Mouse (Mus musculus): ENCODE measurements around the gene Slc25a12. TPM values are rescaled to one million over a fixed set of nuclear protein-coding genes. Genes with fewer than 3 reads are reported as not detected.

The Slc25a12 gene
- polyA plus RNA-seq, 1 experiment from 2014 or later, result 44.0 TPM

DNA sequence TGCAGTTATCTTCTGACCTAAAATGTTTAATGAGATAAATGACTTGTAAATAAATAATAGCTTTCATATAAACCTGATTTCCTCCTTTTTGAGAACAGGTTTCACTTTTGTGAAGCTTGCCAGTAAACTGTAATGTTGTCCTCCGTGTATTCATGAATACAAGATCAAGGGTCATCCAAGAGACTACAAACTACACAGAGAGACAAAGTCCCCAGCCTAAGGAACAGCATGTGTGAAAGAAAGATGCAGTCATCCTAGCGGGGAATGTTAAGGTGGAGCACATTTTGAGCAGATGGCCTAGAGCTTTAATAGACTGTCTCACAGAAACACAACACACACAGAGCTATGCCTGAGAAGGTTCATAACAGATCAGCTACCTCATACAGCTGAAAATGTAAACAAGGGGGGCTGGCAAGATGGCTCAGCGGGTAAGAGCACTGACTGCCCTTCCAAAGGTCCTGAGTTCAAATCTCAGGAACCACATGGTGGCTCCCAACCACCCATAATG is 65.3 kb downstream of the Slc25a12 start:
- Histone ChIP-seq H3K4me1 (peaks cover 20% of the 10 kb centered on the region), H3K4me2 (replicated peaks) (no peak overlapping the region), H3K9ac (no peak overlapping the region), H3K9me3 (no peaks in the 10 kb centered on the region), H3K27ac (no peak overlapping the region), H3K36me3 (no peaks in the 10 kb centered on the region), H3K4me3 (no peak overlapping the region), H3K27me3 (no peaks in the 10 kb centered on the region)
- WGBS, result 57% methylated on average over 3 of the region's 3 CpGs
- no peak for ATAC-seq (ENCODE audit: insufficient number of reproducible peaks, insufficient read depth, low FRiP score, low TSS enrichment)

DNA sequence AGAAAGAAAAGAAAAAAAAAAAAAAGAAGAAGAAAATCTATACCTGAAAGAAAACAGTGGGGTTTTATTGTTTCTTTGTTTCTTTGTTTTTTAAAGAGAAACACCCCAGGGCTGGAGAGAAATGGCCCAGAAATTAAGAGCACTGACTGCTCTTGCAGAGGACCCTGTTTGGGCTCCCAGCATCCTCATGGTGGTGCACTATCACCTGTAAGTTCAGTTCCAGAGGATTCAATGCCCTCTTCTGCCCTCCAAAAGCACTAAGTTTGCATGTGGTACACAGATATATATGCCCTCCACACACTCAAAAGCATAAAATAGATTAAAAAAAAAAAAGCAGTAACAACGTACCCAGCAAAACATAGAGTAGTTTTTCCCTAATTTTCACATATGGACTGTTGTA is 68.8 kb downstream of the Slc25a12 start:
- 72% methylated on average over 1 of the region's 1 CpGs for WGBS
- H3K4me1 ChIP-seq, result peaks cover 14% of the 10 kb centered on the region
- H3K9ac ChIP-seq, result no peak overlapping the region
- ATAC-seq (ENCODE audit: insufficient number of reproducible peaks, insufficient read depth, low FRiP score, low TSS enrichment), result no peak
- no peaks in the 10 kb centered on the region for H3K27me3 ChIP-seq
- no peak overlapping the region for H3K4me2 ChIP-seq (replicated peaks)
- no peak overlapping the region for H3K4me3 ChIP-seq
- no peaks in the 10 kb centered on the region for H3K36me3 ChIP-seq
- H3K27ac ChIP-seq, result no peak overlapping the region
- H3K9me3 ChIP-seq, result no peaks in the 10 kb centered on the region

DNA sequence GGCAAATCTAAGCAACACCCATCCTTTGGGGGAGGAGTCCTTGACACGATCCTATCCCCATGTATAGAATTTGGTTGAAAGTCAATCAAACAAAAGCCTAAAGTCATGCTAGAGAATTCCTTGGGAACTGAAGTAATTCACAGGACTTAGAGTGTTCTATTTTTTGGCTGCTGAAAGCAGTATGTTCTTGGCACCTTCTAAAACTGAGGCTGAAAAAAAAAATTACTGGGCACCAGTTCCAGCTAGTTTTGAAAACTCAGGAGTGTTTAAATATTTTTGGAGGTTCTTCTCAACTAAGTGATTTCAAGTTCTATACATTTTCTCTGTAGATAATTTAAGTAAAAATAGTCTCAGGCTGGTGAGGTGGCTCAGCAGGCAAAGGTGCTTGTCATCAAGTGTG is 70.0 kb downstream of the Slc25a12 start:
- Histone ChIP-seq H3K4me1 (peaks cover 14% of the 10 kb centered on the region), H3K9ac (no peak overlapping the region), H3K27me3 (no peaks in the 10 kb centered on the region), H3K9me3 (no peaks in the 10 kb centered on the region), H3K4me2 (replicated peaks) (no peak overlapping the region), H3K4me3 (no peak overlapping the region), H3K36me3 (no peaks in the 10 kb centered on the region), H3K27ac (no peak overlapping the region)
- 71% methylated on average over 1 of the region's 1 CpGs for WGBS
- no peak for ATAC-seq (ENCODE audit: insufficient number of reproducible peaks, insufficient read depth, low FRiP score, low TSS enrichment)

- Histone ChIP-seq H3K4me1 (peaks cover 13% of the 10 kb centered on the region), H3K9ac (no peak overlapping the region), H3K27ac (no peak overlapping the region), H3K27me3 (no peaks in the 10 kb centered on the region), H3K4me3 (no peak overlapping the region), H3K4me2 (replicated peaks) (no peak overlapping the region), H3K9me3 (no peaks in the 10 kb centered on the region), H3K36me3 (no peaks in the 10 kb centered on the region)
- ATAC-seq (ENCODE audit: insufficient number of reproducible peaks, insufficient read depth, low FRiP score, low TSS enrichment), result no peak
- 64% methylated on average over 12 of the region's 12 CpGs for WGBS
These were observed 71.7 kb downstream of the Slc25a12 start for GRCm38 (mm10) chr2:71295844-71296243.

- Histone ChIP-seq H3K4me1 (peaks cover 18% of the 10 kb centered on the region), H3K4me3 (no peak overlapping the region), H3K27me3 (no peaks in the 10 kb centered on the region), H3K4me2 (replicated peaks) (no peak overlapping the region), H3K9me3 (no peaks in the 10 kb centered on the region), H3K9ac (no peak overlapping the region), H3K27ac (peak overlapping the region; percentile 41; the same call in 1 of the 2 replicates), H3K36me3 (no peaks in the 10 kb centered on the region)
- ATAC-seq (ENCODE audit: insufficient number of reproducible peaks, insufficient read depth, low FRiP score, low TSS enrichment), result no peak
- WGBS, result 18% methylated on average over 7 of the region's 7 CpGs
These were observed 73.1 kb downstream of the Slc25a12 start for GRCm38 (mm10) chr2:71294489-71294888.

- no peak for ATAC-seq (ENCODE audit: insufficient number of reproducible peaks, insufficient read depth, low FRiP score, low TSS enrichment)
- no peak overlapping the region for H3K9ac ChIP-seq
- WGBS, result 46% methylated on average over 3 of the region's 3 CpGs
- no peak overlapping the region for H3K4me3 ChIP-seq
- peak overlapping the region; percentile 57; the same call in 1 of the 2 replicates for H3K27ac ChIP-seq
- H3K4me1 ChIP-seq, result peaks cover 18% of the 10 kb centered on the region
- no peaks in the 10 kb centered on the region for H3K9me3 ChIP-seq
- H3K27me3 ChIP-seq, result no peaks in the 10 kb centered on the region
- no peaks in the 10 kb centered on the region for H3K36me3 ChIP-seq
- no peak overlapping the region for H3K4me2 ChIP-seq (replicated peaks)
These were observed 73.6 kb downstream of the Slc25a12 start for GRCm38 (mm10) chr2:71293983-71294382.

GRCm38 (mm10) chr2:71291566-71291965 is 76.0 kb downstream of the Slc25a12 start:
- Histone ChIP-seq H3K4me3 (no peak overlapping the region), H3K27me3 (no peaks in the 10 kb centered on the region), H3K27ac (no peak overlapping the region), H3K9me3 (no peaks in the 10 kb centered on the region), H3K9ac (no peak overlapping the region), H3K4me1 (peaks cover 15% of the 10 kb centered on the region), H3K36me3 (no peaks in the 10 kb centered on the region), H3K4me2 (replicated peaks) (no peak overlapping the region)
- ATAC-seq (ENCODE audit: insufficient number of reproducible peaks, insufficient read depth, low FRiP score, low TSS enrichment), result no peak
- 20% methylated on average over 5 of the region's 5 CpGs for WGBS

DNA sequence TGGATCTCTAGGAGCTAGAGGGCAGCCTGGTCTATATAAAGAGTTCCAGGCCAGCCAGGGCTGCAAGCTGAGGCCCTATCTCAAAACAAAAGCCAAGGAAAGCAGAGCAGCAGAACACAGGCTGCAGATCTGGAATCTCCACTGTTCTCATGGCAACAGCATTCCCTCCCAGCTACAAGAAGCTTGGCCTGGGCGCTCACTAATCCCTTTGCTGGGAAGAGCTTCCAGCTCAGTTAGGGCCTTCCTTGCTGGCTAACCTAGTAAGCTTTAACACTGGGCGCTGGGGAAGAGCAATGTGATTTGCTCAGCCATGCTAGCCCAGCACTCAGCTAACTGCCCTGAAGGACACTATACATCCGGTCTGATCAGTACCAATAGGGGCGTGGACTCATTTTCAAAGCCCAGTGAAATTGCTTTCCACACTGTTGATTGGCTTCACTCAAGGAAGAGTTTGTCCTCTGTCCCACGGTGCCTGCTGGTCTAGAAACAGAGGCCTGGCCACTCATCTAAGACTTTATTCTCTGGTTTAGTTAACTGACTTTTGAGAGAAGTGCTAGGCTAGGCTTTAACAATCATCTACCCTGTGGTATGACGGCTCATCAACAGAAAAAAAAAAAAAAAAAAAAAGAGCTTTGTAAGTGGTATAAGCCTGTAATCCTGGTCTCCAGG is 77.3 kb downstream of the Slc25a12 start:
- H3K4me3 ChIP-seq, result no peak overlapping the region
- WGBS, result 37% methylated on average over 6 of the region's 6 CpGs
- H3K4me1 ChIP-seq, result peaks cover 15% of the 10 kb centered on the region
- 0 out of 2 replicates have a peak, but pooled peaks cover 4% of the 10 kb centered on the region for H3K36me3 ChIP-seq
- no peaks in the 10 kb centered on the region for H3K27me3 ChIP-seq
- H3K27ac ChIP-seq, result no peak overlapping the region
- no peak overlapping the region for H3K4me2 ChIP-seq (replicated peaks)
- ATAC-seq (ENCODE audit: insufficient number of reproducible peaks, insufficient read depth, low FRiP score, low TSS enrichment), result no peak
- no peaks in the 10 kb centered on the region for H3K9me3 ChIP-seq
- H3K9ac ChIP-seq, result no peak overlapping the region

GRCm38 (mm10) chr2:71281981-71282380 is 85.6 kb downstream of the Slc25a12 start:
- H3K9ac ChIP-seq, result no peak overlapping the region
- H3K9me3 ChIP-seq, result no peaks in the 10 kb centered on the region
- WGBS, result 88% methylated on average over 1 of the region's 1 CpGs
- no peaks in the 10 kb centered on the region for H3K27me3 ChIP-seq
- H3K27ac ChIP-seq, result no peak overlapping the region
- no peak overlapping the region for H3K4me3 ChIP-seq
- H3K4me1 ChIP-seq, result 0 out of 2 replicates have a peak, but pooled peaks cover 8% of the 10 kb centered on the region
- peak; percentile 64 for ATAC-seq (ENCODE audit: insufficient number of reproducible peaks, insufficient read depth, low FRiP score, low TSS enrichment)
- peaks cover 19% of the 10 kb centered on the region for H3K36me3 ChIP-seq
- H3K4me2 ChIP-seq (replicated peaks), result no peak overlapping the region

GRCm38 (mm10) chr2:71278791-71279775 is 88.5 kb downstream of the Slc25a12 start:
- WGBS, result 81% methylated on average over 23 of the region's 23 CpGs
- H3K4me2 ChIP-seq (replicated peaks), result no peak overlapping the region
- no peaks in the 10 kb centered on the region for H3K27me3 ChIP-seq
- H3K9me3 ChIP-seq, result no peaks in the 10 kb centered on the region
- no peak; the same call in 1 of the 2 replicates for ATAC-seq (ENCODE audit: insufficient number of reproducible peaks, insufficient read depth, low FRiP score, low TSS enrichment)
- H3K4me1 ChIP-seq, result peaks cover 9% of the 10 kb centered on the region; the same call in 1 of the 2 replicates
- H3K4me3 ChIP-seq, result no peak overlapping the region
- H3K9ac ChIP-seq, result no peak overlapping the region
- H3K36me3 ChIP-seq, result peaks cover 27% of the 10 kb centered on the region
- H3K27ac ChIP-seq, result no peak overlapping the region

DNA sequence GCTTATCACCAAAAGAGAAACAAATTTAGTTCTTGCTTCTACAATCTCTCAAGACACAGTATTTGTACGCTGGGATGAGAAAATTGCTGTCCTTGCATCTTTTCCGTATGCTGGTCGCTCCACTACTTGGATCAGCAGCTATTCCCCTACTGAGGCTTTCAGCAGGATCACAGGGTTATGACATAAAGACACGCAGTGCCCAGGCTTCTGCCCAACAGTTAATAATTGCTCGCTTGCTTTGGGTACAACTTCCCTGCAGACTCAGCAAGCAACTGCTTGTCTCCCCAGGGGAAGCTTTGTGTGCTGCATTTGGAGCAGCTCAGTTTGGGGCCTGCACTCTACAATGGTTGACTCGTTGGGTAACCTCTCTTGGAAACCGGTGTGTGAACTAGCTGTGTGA is 91.8 kb downstream of the Slc25a12 start:
- Histone ChIP-seq H3K27me3 (no peaks in the 10 kb centered on the region), H3K4me1 (peaks cover 14% of the 10 kb centered on the region; the same call in 1 of the 2 replicates), H3K4me2 (replicated peaks) (no peak overlapping the region), H3K4me3 (no peak overlapping the region), H3K27ac (no peak overlapping the region), H3K9me3 (no peaks in the 10 kb centered on the region), H3K9ac (no peak overlapping the region), H3K36me3 (peaks cover 17% of the 10 kb centered on the region; the same call in 1 of the 2 replicates)
- ATAC-seq (ENCODE audit: insufficient number of reproducible peaks, insufficient read depth, low FRiP score, low TSS enrichment), result no peak
- WGBS, result 87% methylated on average over 7 of the region's 7 CpGs

Data from embryonic facial prominence, embryonic 12.5 days (tissue).